Mouse (Mus musculus) limb, embryonic 14.5 days (tissue): ENCODE results near the gene Ldhb. TPM values are rescaled to one million over a fixed set of nuclear protein-coding genes. Genes with fewer than 3 reads are reported as not detected.
"Not testable (repeated sequence)": the region's sequence is repeated elsewhere in the genome, so short reads cannot be mapped to it uniquely, and the experiment has no call there.

Experiments used
- ATAC-seq: fragments of 200-750 bp; cut with Nextera tagmentation; 2 replicates; pipeline ENCODE4 v1.8.0; 2017; ENCODE audit warnings: low read depth, moderate number of reproducible peaks, moderate TSS enrichment; ENCODE audit not compliant: low FRiP score
- DNase-seq: peaks from one replicate; pipeline ENCODE4 v3.0.0-alpha.2; 2015; ENCODE audit warnings: low spot score
- H3K27ac ChIP-seq: fragments of 300-500 bp; sonication (generic); replicated peaks from 2 replicates; pipeline ENCODE4 v1.5.1; 2014; ENCODE audit warnings: low read depth, mild to moderate bottlenecking, low read length, moderate library complexity, mixed read lengths
- H3K27me3 ChIP-seq: fragments of 300-500 bp; sonication (generic); 2 replicates; pipeline ENCODE4 v1.6.1; 2014; ENCODE audit warnings: low read length, mixed read lengths; ENCODE audit not compliant: control insufficient read depth, insufficient read depth
- H3K36me3 ChIP-seq: fragments of 300-500 bp; sonication (generic); 2 replicates; pipeline ENCODE4 v1.6.1; 2014; ENCODE audit warnings: mild to moderate bottlenecking, low read length, moderate library complexity, mixed read lengths; ENCODE audit not compliant: control insufficient read depth, insufficient read depth
- H3K4me1 ChIP-seq: fragments of 300-500 bp; sonication (generic); 2 replicates; pipeline ENCODE4 v1.6.1; 2014; ENCODE audit warnings: antibody characterized with exemption, low read length, mixed read lengths; ENCODE audit not compliant: control insufficient read depth, insufficient read depth
- H3K4me2 ChIP-seq: fragments of 300-500 bp; sonication (generic); replicated peaks from 2 replicates; pipeline ENCODE4 v1.6.1; 2014; ENCODE audit warnings: low read depth, mild to moderate bottlenecking, low read length, moderate library complexity; ENCODE audit not compliant: severe bottlenecking
- H3K4me3 ChIP-seq: fragments of 300-500 bp; sonication (generic); replicated peaks from 2 replicates; pipeline ENCODE4 v1.5.1; 2014; ENCODE audit warnings: low read length
- H3K9ac ChIP-seq: fragments of 300-500 bp; sonication (generic); 2 replicates; pipeline ENCODE4 v1.6.1; 2014; ENCODE audit warnings: mild to moderate bottlenecking, low read depth, low read length, moderate library complexity; ENCODE audit not compliant: severe bottlenecking
- H3K9me3 ChIP-seq: fragments of 300-500 bp; sonication (generic); 2 replicates; pipeline ENCODE4 v1.6.1; 2016; ENCODE audit warnings: low read length; ENCODE audit not compliant: control insufficient read depth
- POLR2A ChIP-seq: fragments of 200-500 bp; IDR thresholded peaks from 2 replicates; pipeline ENCODE4 v1.8.0; 2012; ENCODE audit warnings: inconsistent platforms, mild to moderate bottlenecking, moderate library complexity, borderline replicate concordance; ENCODE audit not compliant: insufficient read depth, insufficient read length; ENCODE audit errors: extremely low read depth
- WGBS: fragments of 180-500 bp; shearing (Covaris S2); extraction: QIAGEN DNeasy Blood & Tissue Kit; methylation state at CpG from one replicate; pipeline ENCODE4 v1.1.7; 2014; 5-methylcytosine and 5-hydroxymethylcytosine counted together
- polyA plus RNA-seq, 2 experiments: library from polyadenylated mRNA; depleted of rRNA in 1 of 2; stranded (reverse) in 1 of 2; unstranded in 1 of 2; fragments of >200 nt; fragmentation: Nextera tagmentation in 1 of 2; extraction: Ambion mirVana in 1 of 2; gene quantifications; 2 replicates each; pipeline versions ENCODE4 v1.2.1 to v1.2.3; 2012 to 2014

The Ldhb gene
- polyA plus RNA-seq, 2 experiments = 178 to 229 TPM

DNA sequence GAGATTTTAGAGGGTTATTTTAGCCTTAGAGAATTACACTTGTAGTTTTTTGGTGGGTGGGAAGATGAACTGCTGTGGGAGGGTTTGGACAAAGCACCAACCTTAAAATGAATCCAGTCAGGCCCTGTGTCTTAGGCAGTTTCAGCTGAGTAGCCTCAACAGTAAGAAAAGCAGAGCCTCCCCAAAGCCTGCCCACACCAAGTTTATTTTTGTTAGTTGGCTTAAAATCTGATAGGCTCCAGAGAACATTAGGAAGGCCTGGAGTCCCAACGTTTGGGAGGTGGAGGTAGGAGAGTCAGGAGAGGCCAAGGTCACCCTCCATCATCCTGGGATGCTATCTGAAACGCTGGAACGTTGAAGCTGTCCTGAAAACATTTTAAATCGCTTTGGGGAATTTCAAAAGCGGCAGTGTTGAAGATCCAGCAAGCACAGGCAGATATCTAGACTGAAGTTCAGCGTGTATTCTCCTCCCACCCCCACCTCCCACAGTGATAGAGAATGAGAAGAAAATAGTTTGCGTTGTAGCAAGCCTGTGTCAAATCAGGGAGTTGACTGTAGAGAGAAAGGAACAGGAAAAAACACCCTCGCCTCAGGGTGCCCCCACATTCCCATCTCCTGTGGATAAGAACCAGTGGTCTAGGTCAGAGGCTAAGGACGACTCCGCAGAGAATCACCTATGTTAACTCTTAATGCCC lies 1.3 kb downstream of the Ldhb start:
- DNase-seq (peak; percentile 11), ATAC-seq (no peak)
- Histone ChIP-seq H3K36me3 (peaks cover 20% of the 10 kb centered on the region), H3K27me3 (no peaks in the 10 kb centered on the region), H3K27ac (no peak overlapping the region), H3K4me3 (peak overlapping the region; percentile 65), H3K9ac (peak overlapping the region; percentile 75; the same call in 1 of the 2 replicates), H3K4me1 (peaks cover 8% of the 10 kb centered on the region; the same call in 1 of the 2 replicates), H3K4me2 (peak overlapping the region; percentile 78), H3K9me3 (no peaks in the 10 kb centered on the region)
- WGBS = 4% methylated on average over 10 of the region's 10 CpGs
- TF ChIP-seq POLR2A = no peak

DNA sequence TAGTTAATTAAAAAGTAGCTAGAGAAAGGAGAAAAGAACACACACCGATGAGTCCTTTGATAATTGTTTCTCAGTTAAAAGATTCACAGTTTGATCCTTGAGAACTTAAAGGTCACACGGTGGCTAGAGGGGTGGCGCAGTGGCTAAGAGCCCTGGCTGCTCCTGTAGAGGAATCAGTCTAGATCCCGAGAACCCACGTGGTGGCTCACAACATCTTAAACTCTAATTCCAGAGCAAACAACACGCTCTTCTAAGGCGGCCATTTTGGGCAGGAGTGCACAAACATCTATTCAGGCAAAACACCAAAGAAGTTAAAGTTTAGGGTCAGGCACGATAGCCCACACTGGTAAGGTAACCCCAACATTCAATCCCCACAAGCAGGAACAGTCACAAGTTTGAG lies 4.2 kb downstream of the Ldhb start:
- H3K4me3 ChIP-seq = no peak overlapping the region
- H3K36me3 ChIP-seq = peaks cover 29% of the 10 kb centered on the region
- WGBS = 78% methylated on average over 8 of the region's 8 CpGs
- no peak overlapping the region for H3K27ac ChIP-seq
- ATAC-seq = no peak
- H3K4me1 ChIP-seq = peaks cover 3% of the 10 kb centered on the region; the same call in 1 of the 2 replicates
- H3K9ac ChIP-seq = no peak overlapping the region
- TF ChIP-seq POLR2A = no peak
- H3K4me2 ChIP-seq = 0 out of 2 replicates have a peak overlapping the region, but pooled peaks have one; percentile 8
- H3K27me3 ChIP-seq = no peaks in the 10 kb centered on the region
- DNase-seq = no peak
- no peaks in the 10 kb centered on the region for H3K9me3 ChIP-seq

DNA sequence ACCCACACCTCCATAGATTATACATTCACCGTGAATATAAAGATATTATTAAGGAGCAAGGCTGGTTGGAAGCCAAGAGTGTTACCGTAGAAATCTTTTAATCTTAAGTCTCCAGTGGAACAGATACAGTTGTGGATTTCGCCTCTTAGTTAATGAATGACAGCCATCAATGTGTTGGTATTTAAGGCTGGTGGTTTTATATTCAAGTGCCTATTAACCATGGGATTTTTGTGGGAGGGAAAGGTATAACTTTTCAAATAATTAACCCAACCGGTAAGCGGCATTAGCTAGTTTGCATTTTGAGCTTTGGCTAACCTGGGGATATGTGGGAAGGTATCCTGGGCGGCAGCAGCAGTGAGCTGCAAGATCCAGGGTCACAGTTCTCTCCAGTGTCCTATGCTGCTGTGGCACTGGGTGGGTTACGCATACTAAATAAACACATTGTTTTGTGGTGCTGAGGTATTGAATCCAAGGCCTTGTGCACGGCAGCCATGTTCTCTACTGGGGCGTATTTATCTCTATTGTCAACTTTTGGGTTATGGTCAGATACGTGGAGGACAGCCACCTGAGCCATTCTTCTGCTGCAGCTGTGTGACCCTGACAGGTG lies 5.1 kb downstream of the Ldhb start:
- no peaks in the 10 kb centered on the region for H3K4me1 ChIP-seq
- H3K36me3 ChIP-seq = peaks cover 38% of the 10 kb centered on the region
- no peak overlapping the region for H3K27ac ChIP-seq
- no peak overlapping the region for H3K9ac ChIP-seq
- H3K9me3 ChIP-seq = no peaks in the 10 kb centered on the region
- 84% methylated on average over 10 of the region's 10 CpGs for WGBS
- TF ChIP-seq POLR2A = no peak
- no peaks in the 10 kb centered on the region for H3K27me3 ChIP-seq
- no peak overlapping the region for H3K4me3 ChIP-seq
- H3K4me2 ChIP-seq = no peak overlapping the region
- ATAC-seq (no peak), DNase-seq (no peak)

DNA sequence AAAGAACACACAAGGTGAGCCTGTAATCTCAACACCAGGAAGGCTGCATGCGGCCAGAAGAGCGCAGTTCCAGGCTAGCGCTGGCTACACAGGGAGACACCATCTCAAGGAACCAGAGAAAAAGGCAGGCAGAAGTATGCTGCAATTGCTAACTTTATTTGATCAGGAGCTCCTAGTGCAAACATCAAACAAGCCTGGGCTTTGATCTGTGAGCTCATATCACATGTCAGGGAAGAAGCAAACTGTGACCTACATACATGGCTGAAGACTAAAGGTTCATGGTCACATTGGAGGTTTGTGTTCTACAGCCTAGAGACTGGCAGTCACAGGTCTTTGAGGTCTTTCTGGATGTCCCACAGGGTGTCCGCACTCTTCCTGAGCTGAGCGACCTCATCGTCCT lies 17.6 kb downstream of the Ldhb start:
- not testable (repeated sequence) for H3K4me1 ChIP-seq, H3K27me3 ChIP-seq, H3K9me3 ChIP-seq, H3K4me3 ChIP-seq, DNase-seq, ATAC-seq, H3K4me2 ChIP-seq, H3K27ac ChIP-seq, H3K9ac ChIP-seq
- 91% methylated on average over 6 of the region's 6 CpGs for WGBS
- H3K36me3 ChIP-seq = peaks cover 68% of the 10 kb centered on the region

- Histone ChIP-seq H3K27me3 (no peaks in the 10 kb centered on the region), H3K36me3 (peaks cover 45% of the 10 kb centered on the region), H3K27ac (no peak overlapping the region), H3K4me3 (no peak overlapping the region), H3K9ac (no peak overlapping the region), H3K9me3 (0 out of 2 replicates have a peak, but pooled peaks cover 4% of the 10 kb centered on the region), H3K4me2 (no peak overlapping the region), H3K4me1 (no peaks in the 10 kb centered on the region)
- DNase-seq (no peak), ATAC-seq (peak; percentile 63; the same call in 1 of the 2 replicates)
- 85% methylated on average over 9 of the region's 9 CpGs for WGBS
- no peak for TF ChIP-seq POLR2A
These were observed 20.1 kb downstream of the Ldhb start for GRCm38 (mm10) chr6:142487638-142488037.
